In genomic region chr15:3201912-3202653, GRCm38 (mm10) we compare ENCODE assay signal across 7 mouse cellular contexts.
DNase-seq lines count a peak whose midpoint lies in the region; ATAC-seq and TF ChIP-seq lines count a peak whose summit lies in the region.

No protein-coding gene starts in this region.

- no peaks in the 10 kb centered on the region for H3K79me2 ChIP-seq in C2C12 (ENCODE audit: control insufficient read depth, insufficient read depth)

- H3K36me3 ChIP-seq in C2C12 (ENCODE audit: control insufficient read depth, insufficient read depth), result no peaks in the 10 kb centered on the region
- H3K36me3 ChIP-seq in ES-E14 (ENCODE audit: control insufficient read depth, insufficient read depth, low read length, poor library complexity, severe bottlenecking), result no peaks in the 10 kb centered on the region
- H3K36me3 ChIP-seq in kidney, embryonic 14.5 days (ENCODE audit: control insufficient read depth, insufficient read depth, low read length), result no peaks in the 10 kb centered on the region
- no peaks in the 10 kb centered on the region for H3K36me3 ChIP-seq in neural tube, embryonic 15.5 days

- 0 out of 2 replicates have a peak, but pooled peaks have one; percentile 12 for ATAC-seq in kidney, embryonic 14.5 days (ENCODE audit: low FRiP score, low TSS enrichment)
- peak; percentile 82 for ATAC-seq in neural tube, embryonic 15.5 days (ENCODE audit: low FRiP score)

- H3K27ac ChIP-seq in ES-E14 (ENCODE audit: insufficient read depth, low read depth, low read length, poor library complexity, severe bottlenecking), result no peak overlapping the region
- H3K27ac ChIP-seq in kidney, embryonic 14.5 days (ENCODE audit: low read depth, low read length), result no peak overlapping the region
- no peak overlapping the region for H3K27ac ChIP-seq in neural tube, embryonic 15.5 days (replicated peaks)

- no peaks in the 10 kb centered on the region for H3K79me3 ChIP-seq in C2C12 (ENCODE audit: low read depth)

- no peaks in the 10 kb centered on the region for H3K27me3 ChIP-seq in C2C12 (ENCODE audit: control insufficient read depth, insufficient read depth, insufficient read length)
- no peaks in the 10 kb centered on the region for H3K27me3 ChIP-seq in kidney, embryonic 14.5 days (ENCODE audit: control insufficient read depth, insufficient read depth, low read length)
- H3K27me3 ChIP-seq in neural tube, embryonic 15.5 days (replicated peaks), result no peaks in the 10 kb centered on the region

- H3K4me1 ChIP-seq in ES-E14 (ENCODE audit: control insufficient read depth in 2 of 2, insufficient read depth in 2 of 2, low read length in 2 of 2, poor library complexity in 1 of 2), result peaks cover 0 to 3% of the 10 kb centered on the region in 2 experiments; a peak in 3 of 4 replicates
- no peaks in the 10 kb centered on the region for H3K4me1 ChIP-seq in kidney, embryonic 14.5 days (ENCODE audit: control insufficient read depth, insufficient read depth, low read length)
- no peaks in the 10 kb centered on the region for H3K4me1 ChIP-seq in neural tube, embryonic 15.5 days

- TF ChIP-seq CTCF in C2C12 (IDR thresholded peaks at IDR 0.05; ENCODE audit: control insufficient read depth, insufficient read depth, insufficient read length), result peak; percentile 31

- no peaks in the 10 kb centered on the region for H3K9me3 ChIP-seq in ES-E14 (ENCODE audit: control insufficient read depth, insufficient read depth, low read depth, low read length)
- H3K9me3 ChIP-seq in kidney, embryonic 14.5 days (ENCODE audit: control insufficient read depth, low read length), result no peaks in the 10 kb centered on the region
- no peaks in the 10 kb centered on the region for H3K9me3 ChIP-seq in neural tube, embryonic 15.5 days (replicated peaks)

- H3K4me2 ChIP-seq in kidney, embryonic 14.5 days (replicated peaks; ENCODE audit: low read depth, low read length), result no peak overlapping the region
- H3K4me2 ChIP-seq in neural tube, embryonic 15.5 days, result no peak overlapping the region

- H3K9ac ChIP-seq in ES-E14 (ENCODE audit: insufficient read depth, low read depth, low read length, poor library complexity, severe bottlenecking), result no peak overlapping the region
- H3K9ac ChIP-seq in kidney, embryonic 14.5 days (ENCODE audit: low read depth, low read length), result no peak overlapping the region
- H3K9ac ChIP-seq in neural tube, embryonic 15.5 days (replicated peaks), result no peak overlapping the region

- in situ Hi-C loops in ES-E14 (cut with MboI; ENCODE audit: low sequenced_read_pairs in 2 of 2, unreplicated experiment in 2 of 2), result no loop called here

- peak; percentile 37 for DNase-seq in ES-E14 (ENCODE audit: low read depth, low spot score)
- DNase-seq in cerebellum, adult 8-10 months, result peak; percentile 8
- peak; percentile 9 to 51 for DNase-seq in frontal cortex, postnatal 36 days (ENCODE audit: low spot score in 2 of 2)
- peak; percentile 44 to 67 for DNase-seq in lung, adult 18-20 months

- no peak overlapping the region for H3ac ChIP-seq in C2C12 (ENCODE audit: control insufficient read depth, insufficient read length, low read depth)

- H3K4me3 ChIP-seq in C2C12 (ENCODE audit: insufficient read depth, poor library complexity, severe bottlenecking) (no peak overlapping the region), ES-E14 (ENCODE audit: insufficient read depth in 1 of 2, low read depth in 1 of 2, low read length in 2 of 2, poor library complexity in 1 of 2, severe bottlenecking in 1 of 2) (no peak overlapping the region)
- no peak overlapping the region for H3K4me3 ChIP-seq in kidney, embryonic 14.5 days (ENCODE audit: low read length)
- H3K4me3 ChIP-seq in neural tube, embryonic 15.5 days (replicated peaks), result no peak overlapping the region

- 80% methylated on average over 2 of the region's 2 CpGs for WGBS in kidney, embryonic 14.5 days
- WGBS in neural tube, embryonic 15.5 days, result 83% methylated on average over 2 of the region's 2 CpGs

TF ChIP-seq in C2C12, 6 proteins besides CTCF, POLR2A, EP300 and RAD21:
- TF ChIP-seq MYOD1 (IDR thresholded peaks at IDR 0.05; ENCODE audit: control insufficient read depth, insufficient read length, low read depth) (no peak), CEBPB (IDR thresholded peaks at IDR 0.05; ENCODE audit: low read depth) (no peak), MAX (IDR thresholded peaks at IDR 0.05) (no peak), MYOG (IDR thresholded peaks at IDR 0.05; ENCODE audit: control insufficient read depth, extremely low read depth, insufficient read length) (no peak)

TF ChIP-seq in ES-E14, 5 proteins besides CTCF, POLR2A, EP300 and RAD21:
- TF ChIP-seq ZC3H11A (IDR thresholded peaks at IDR 0.05; ENCODE audit: borderline replicate concordance, low read depth, low read length), result no peak
TF ChIP-seq in ES-E14: peak in this region for 0.
